Mouse (Mus musculus): Measurements from ENCODE around the gene Idh3a. TPM values are rescaled to one million over a fixed set of nuclear protein-coding genes. Genes with fewer than 3 reads are reported as not detected.

Gene Idh3a
- total RNA-seq, 4 experiments from 2014 or later: 456 to 541 (median 521) TPM

- no peak for DNase-seq (ENCODE audit: low spot score in 2 of 2)
Observed at GRCm38 (mm10) chr9:54646252-54646651, 60.1 kb downstream of the Idh3a start.

GRCm38 (mm10) chr9:54647456-54647855 lies 61.3 kb downstream of the Idh3a start:
- no peak for DNase-seq (ENCODE audit: low spot score in 2 of 2)

GRCm38 (mm10) chr9:54649360-54649759 lies 63.2 kb downstream of the Idh3a start:
- no peak for DNase-seq (ENCODE audit: low spot score in 2 of 2)

GRCm38 (mm10) chr9:54652778-54653177 lies 66.6 kb downstream of the Idh3a start:
- no peak for DNase-seq (ENCODE audit: low spot score in 2 of 2)

Other genes with a start within 250 kb of the Idh3a start
- 1 to 10 TPM; 2.3 to 3.4 (median 2.6) TPM for gene Dmxl2, start 84.7 kb upstream of the Idh3a start, total RNA-seq (2022)
- gene Sh2d7, start 47.4 kb upstream of the Idh3a start, total RNA-seq (2022): not detected
- gene Cib2, start 26.1 kb upstream of the Idh3a start, total RNA-seq (2022): 100 to 1,000 TPM; 127 to 157 (median 137) TPM
- under 1 TPM; 0.10 to 0.32 (median 0.24) TPM for gene Acsbg1, start 75.5 kb downstream of the Idh3a start, total RNA-seq (2022)
- 10 to 100 TPM; 49.0 to 56.8 (median 51.9) TPM for gene Dnaja4, start 112.5 kb downstream of the Idh3a start, total RNA-seq (2022)
- 10 to 100 TPM; 15.5 to 20.2 (median 17.1) TPM for gene Wdr61, start 148.2 kb downstream of the Idh3a start, total RNA-seq (2022)
- gene Crabp1, start 178.4 kb downstream of the Idh3a start, total RNA-seq (2022): 1 to 10 TPM in 1 of 4 experiments, under 1 TPM in 2, not detected in 1; 0.41 to 2.0 (median 0.88) TPM

All from gastrocnemius, adult 8-10 months (tissue).